Mouse (Mus musculus) brown adipose tissue, adult 24 weeks (tissue): ENCODE data around the gene Larp1b. TPM values are rescaled to one million over a fixed set of nuclear protein-coding genes. Genes with fewer than 3 reads are reported as not detected.

Source experiments
- H3K27ac ChIP-seq: fragments of 200-500 bp; replicated peaks from 2 replicates; pipeline ENCODE4 v1.5.1; 2012; ENCODE audit warnings: low read depth, mild to moderate bottlenecking, low read length
- H3K4me1 ChIP-seq: fragments of 200-500 bp; 2 replicates; pipeline ENCODE4 v1.6.1; 2012; ENCODE audit warnings: low read length, mixed read lengths; ENCODE audit not compliant: control insufficient read depth, insufficient read depth, insufficient read length
- H3K4me3 ChIP-seq: fragments of 200-500 bp; 2 replicates; pipeline ENCODE4 v1.5.1; 2012; ENCODE audit warnings: low read depth, mild to moderate bottlenecking, low read length, moderate library complexity; ENCODE audit not compliant: insufficient read depth
- polyA plus RNA-seq: library from polyadenylated mRNA; stranded (reverse); fragments of >200 nt; gene quantifications from 2 replicates; pipeline ENCODE4 v1.2.4, GENCODE M21; 2012; ENCODE audit not compliant: missing spikeins, insufficient read depth, insufficient read length

Larp1b gene
- polyA plus RNA-seq, 1 experiment, result 44.0 TPM

DNA sequence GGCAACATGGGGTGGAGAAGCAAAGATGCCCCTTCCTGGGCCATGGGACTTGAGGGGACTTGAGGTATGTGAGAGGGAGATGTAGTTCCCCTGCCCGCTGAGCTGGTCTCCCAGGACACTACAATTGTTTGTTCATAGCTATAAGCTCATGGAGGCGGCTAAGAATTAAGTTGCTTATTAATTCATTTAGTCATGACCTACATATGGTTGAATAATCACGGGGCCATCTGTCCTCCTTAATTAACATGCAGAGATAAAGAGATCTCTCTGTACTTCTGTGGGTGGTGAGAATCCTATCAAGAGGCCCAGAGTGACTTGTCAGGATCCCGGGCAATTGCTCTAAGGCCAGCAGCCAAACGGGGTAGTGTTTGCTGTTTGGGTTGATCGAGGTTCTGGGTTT, 98.2 kb downstream of the Larp1b start:
- Histone ChIP-seq H3K27ac (no peak overlapping the region), H3K4me1 (no peaks in the 10 kb centered on the region), H3K4me3 (no peak overlapping the region)

DNA sequence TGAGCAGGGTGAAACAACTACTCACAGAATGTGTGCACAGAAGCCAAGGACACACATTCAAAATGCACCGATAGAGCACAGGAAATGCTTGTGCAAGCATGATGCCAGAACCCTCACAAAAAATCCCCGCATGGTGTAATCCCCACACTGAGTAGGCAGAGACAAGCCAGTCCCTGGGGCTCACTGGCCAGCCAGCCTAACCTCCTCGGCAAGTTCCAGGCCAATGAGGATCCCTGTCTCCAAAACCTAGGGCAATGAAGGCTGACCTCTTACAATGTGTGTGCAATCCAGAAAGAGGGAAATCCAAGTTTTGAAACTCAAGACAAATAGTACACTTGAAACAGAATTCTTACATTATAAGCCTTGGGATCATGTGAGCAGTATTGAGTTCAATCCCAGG, 103.7 kb downstream of the Larp1b start:
- no peaks in the 10 kb centered on the region for H3K4me1 ChIP-seq
- no peak overlapping the region for H3K4me3 ChIP-seq
- no peak overlapping the region for H3K27ac ChIP-seq

DNA sequence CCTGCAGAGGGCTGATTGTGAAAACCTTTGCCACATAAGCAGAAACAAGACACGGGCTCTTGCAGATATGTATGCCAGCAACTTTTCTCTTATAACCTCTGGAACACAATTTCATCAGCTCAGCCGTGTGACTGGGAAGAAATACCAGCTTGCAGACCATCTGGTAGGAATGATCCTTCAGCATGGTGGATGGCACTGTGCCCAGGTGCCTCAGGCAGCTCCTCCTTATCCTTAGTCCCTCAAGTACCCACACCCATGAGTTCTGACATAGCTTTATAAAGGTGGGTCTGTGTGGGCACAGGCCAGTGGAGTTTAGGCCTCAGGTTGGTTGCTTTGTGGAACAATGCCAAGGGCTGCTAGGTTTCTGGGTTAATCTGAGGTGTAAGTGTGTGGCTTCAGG, 108.8 kb downstream of the Larp1b start:
- peak overlapping the region; percentile 77 for H3K27ac ChIP-seq

DNA sequence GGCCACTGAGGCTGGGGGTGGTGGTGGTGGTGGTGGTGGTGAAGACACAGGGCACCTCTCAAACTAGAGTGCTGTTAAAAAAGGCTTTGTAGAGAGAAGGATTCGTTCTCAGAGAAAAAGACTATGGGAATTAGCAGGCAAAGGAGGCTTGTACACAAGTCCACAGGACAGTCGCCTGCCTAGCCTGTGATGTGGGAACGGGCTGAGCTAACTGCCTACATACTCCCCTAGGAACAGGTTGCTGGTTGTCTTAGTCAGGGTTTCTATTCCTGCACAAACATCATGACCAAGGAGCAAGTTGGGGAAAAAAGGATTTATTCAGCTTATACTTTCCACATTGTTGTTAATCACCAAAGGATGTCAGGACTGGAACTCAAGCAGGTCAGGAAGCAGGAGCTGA, 109.6 kb downstream of the Larp1b start:
- no peak overlapping the region for H3K4me3 ChIP-seq
- peak overlapping the region; percentile 60; the same call in 1 of the 2 replicates for H3K27ac ChIP-seq
- H3K4me1 ChIP-seq, result peaks cover 5% of the 10 kb centered on the region; the same call in 1 of the 2 replicates

More for the DNA sequence above, 108.8 kb downstream of the Larp1b start:
- Histone ChIP-seq H3K4me1 (peaks cover 5% of the 10 kb centered on the region; the same call in 1 of the 2 replicates), H3K4me3 (no peak overlapping the region)

DNA sequence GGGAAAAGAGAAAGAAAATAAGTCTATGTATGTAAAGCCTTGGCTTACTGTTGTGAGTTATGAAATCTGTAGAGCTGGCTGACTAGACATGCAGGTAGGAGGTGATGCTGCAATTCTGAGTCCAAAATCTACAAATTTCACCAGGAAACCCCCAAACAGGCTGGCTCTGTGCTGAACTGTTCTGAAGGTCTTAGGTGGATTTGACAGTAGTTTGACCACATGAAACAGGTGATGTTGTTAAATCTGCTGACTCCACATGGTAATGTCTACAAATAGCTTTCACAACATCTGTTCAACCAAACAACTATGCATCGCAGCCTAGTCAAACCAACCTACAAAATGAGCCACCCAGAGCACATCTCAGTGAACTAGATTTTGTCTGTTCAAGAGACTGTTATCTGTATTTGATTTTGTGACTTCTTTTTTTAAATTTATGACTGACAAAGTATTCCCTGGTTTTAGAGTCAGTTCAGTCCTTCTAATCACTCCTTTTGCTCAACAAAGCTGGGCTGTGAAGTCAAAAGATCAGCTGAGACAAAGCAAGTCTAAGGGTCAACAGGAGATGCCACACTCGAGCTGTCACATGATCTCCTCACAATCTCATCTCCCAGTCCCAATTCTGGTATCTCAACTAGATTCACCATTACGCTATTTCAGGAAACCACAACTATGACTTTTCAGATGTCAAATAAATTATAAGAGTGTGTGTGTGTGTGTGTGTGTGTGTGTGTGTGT, 112.4 kb downstream of the Larp1b start:
- Histone ChIP-seq H3K27ac (no peak overlapping the region), H3K4me3 (no peak overlapping the region)

DNA sequence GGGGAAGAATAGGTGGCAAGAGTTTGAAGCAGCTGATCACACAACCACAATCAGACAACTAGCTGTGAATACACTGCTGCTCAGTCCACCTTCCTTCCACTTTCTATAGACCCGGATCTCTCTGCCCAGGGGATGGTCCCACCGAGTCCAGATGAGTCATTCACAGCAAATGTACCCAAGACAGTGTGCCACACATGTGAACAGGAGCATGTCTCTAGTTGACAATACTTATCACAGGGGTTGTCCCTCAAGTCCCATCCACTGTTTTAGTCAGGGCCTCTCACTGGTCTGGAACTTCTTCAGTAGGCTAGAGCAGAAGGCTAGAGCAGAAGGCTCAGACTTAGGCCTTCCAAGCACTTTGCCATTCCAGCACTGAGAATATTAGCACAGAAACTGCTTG, 113.1 kb downstream of the Larp1b start:
- H3K4me1 ChIP-seq, result peaks cover 5% of the 10 kb centered on the region; the same call in 1 of the 2 replicates

More for the DNA sequence above, 112.4 kb downstream of the Larp1b start:
- peaks cover 5% of the 10 kb centered on the region; the same call in 1 of the 2 replicates for H3K4me1 ChIP-seq

GRCm38 (mm10) chr3:41065320-41065719, 115.7 kb downstream of the Larp1b start:
- Histone ChIP-seq H3K4me3 (no peak overlapping the region), H3K27ac (no peak overlapping the region), H3K4me1 (no peaks in the 10 kb centered on the region)

More for the DNA sequence above, 113.1 kb downstream of the Larp1b start:
- no peak overlapping the region for H3K27ac ChIP-seq
- no peak overlapping the region for H3K4me3 ChIP-seq

DNA sequence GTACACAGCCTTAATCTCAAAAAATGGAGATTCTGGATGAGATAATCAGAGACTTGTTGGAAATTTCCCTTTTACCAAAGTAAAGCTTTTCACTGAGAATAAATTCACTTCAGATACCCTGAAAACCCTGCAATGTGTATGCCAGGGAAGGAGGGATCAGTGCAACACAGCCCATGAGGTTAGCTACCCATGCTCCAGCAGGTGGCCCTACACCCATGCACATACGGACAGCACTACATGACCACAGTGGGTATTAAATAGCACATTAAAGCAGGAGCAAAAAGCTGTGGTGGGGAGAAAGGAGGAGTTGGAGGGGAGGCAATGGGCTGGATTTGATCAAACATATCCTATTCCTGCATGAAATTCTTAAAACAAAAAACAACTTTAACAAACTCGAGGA, 120.9 kb downstream of the Larp1b start:
- H3K4me3 ChIP-seq, result no peak overlapping the region
- H3K4me1 ChIP-seq, result no peaks in the 10 kb centered on the region
- no peak overlapping the region for H3K27ac ChIP-seq

DNA sequence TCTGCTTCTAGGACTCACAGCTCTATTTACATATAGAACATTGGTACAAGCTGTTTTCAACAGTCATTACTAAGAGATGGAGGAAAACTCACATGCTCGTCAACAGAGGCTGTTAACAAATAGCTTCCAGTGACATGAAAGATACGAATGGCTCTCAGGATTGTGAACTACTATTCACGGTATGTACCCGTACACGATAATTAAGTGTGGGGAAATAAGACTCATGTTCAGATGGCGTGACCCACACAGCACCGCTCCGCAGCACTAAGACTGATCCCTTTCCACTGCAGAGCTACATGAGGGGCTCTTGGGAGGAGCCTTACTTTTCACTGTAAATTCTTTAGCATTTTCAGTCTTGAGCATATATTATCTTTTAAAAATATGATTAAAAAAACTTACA, 125.7 kb downstream of the Larp1b start:
- Histone ChIP-seq H3K27ac (no peak overlapping the region), H3K4me1 (peaks cover 2% of the 10 kb centered on the region; the same call in 1 of the 2 replicates), H3K4me3 (no peak overlapping the region)

DNA sequence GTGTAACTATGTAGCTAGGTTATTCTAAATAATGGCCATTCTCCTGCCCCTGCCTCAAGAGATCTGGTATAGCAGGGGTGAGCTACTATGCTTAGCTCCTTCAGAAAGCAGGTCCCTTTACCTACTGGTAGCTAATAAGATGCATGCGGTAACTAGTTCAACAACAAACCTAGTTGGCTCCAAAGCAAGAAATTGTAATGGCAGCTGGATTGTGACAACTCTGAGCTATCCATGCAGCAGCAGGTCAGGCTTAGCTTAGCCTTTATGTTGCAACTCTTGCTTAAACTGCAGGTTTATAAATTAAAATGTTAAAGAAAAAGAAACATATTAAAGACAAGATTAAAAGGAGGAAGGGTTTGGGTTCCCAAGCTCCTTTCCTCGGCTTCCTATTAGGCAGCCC, 129.0 kb downstream of the Larp1b start:
- 0 out of 2 replicates have a peak overlapping the region, but pooled peaks have one; percentile 15 for H3K27ac ChIP-seq
- no peak overlapping the region for H3K4me3 ChIP-seq
- H3K4me1 ChIP-seq, result peaks cover 2% of the 10 kb centered on the region; the same call in 1 of the 2 replicates

GRCm38 (mm10) chr3:41080724-41081123, 131.1 kb downstream of the Larp1b start:
- no peak overlapping the region for H3K4me3 ChIP-seq
- H3K27ac ChIP-seq, result no peak overlapping the region
- peaks cover 2% of the 10 kb centered on the region; the same call in 1 of the 2 replicates for H3K4me1 ChIP-seq

GRCm38 (mm10) chr3:41081474-41082301, 132.1 kb downstream of the Larp1b start:
- H3K27ac ChIP-seq, result peak overlapping the region; percentile 62
- peak overlapping the region; percentile 70 for H3K4me3 ChIP-seq
- H3K4me1 ChIP-seq, result no peaks in the 10 kb centered on the region

GRCm38 (mm10) chr3:41082520-41082884, 132.9 kb downstream of the Larp1b start:
- Histone ChIP-seq H3K27ac (peak overlapping the region; percentile 62), H3K4me1 (no peaks in the 10 kb centered on the region), H3K4me3 (peak overlapping the region; percentile 70)

GRCm38 (mm10) chr3:41082885-41083789, 133.5 kb downstream of the Larp1b start, which contains the start of gene Pgrmc2:
Pgrmc2 (minus strand) TSS chr3:41083046.
- Histone ChIP-seq H3K4me3 (peak within 1 kb of the TSS; percentile 82), H3K27ac (peak within 1 kb of the TSS; percentile 66), H3K4me1 (no peaks in the 10 kb centered on the region)

GRCm38 (mm10) chr3:41083790-41084112, 134.1 kb downstream of the Larp1b start:
- peak overlapping the region; percentile 66 for H3K27ac ChIP-seq
- H3K4me1 ChIP-seq, result no peaks in the 10 kb centered on the region
- peak overlapping the region; percentile 82 for H3K4me3 ChIP-seq
